Comparison of ENCODE assay signal across 8 mouse cellular contexts in the genomic region with DNA sequence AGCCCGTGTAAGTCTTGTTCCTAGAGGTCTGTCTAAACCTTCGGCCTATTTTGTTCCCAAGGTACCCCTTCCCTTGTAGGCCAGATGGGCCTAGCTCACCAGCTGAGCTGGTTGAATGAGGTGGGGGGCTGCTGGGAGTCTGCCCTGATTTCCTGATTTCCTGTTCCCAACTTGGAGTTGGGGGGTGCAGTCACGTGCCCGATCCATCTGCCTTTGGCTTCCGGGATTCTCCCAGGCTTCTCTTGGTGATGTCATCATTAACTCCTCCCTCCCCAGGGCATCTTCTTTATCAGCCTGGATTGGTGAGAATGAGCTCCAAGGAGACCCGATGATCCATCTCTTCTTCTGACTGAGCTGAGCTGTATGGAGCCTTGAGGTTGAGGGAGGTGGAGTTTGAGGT. TPM values are rescaled to one million over a fixed set of nuclear protein-coding genes. Genes with fewer than 3 reads are reported as not detected.
A peak's percentile ranks its signal among the peaks of the same experiment; 100 is the strongest.
DNase-seq lines count a peak whose midpoint lies in the region; ATAC-seq lines count a peak whose summit lies in the region.

No protein-coding gene starts in this region.

- DNase-seq in Muller cell, postnatal 12 days (ENCODE audit: inconsistent ontology term), result peak; percentile 69
- DNase-seq in cerebellum, adult 11-12 months, result peak; percentile 82
- peak; percentile 49 to 69 for DNase-seq in frontal cortex, postnatal 25 days (ENCODE audit: low spot score in 2 of 2)
- peak; percentile 66 for DNase-seq in left cerebral cortex, adult 11 months (ENCODE audit: low spot score)
- no peak for DNase-seq in midbrain, embryonic 10.5 days (ENCODE audit: low spot score)
- no peak for DNase-seq in c-Kit-positive CD71-positive TER-119-positive erythroid progenitor cells, embryonic 14.5 days (ENCODE audit: low spot score)

- H3K36me3 ChIP-seq in hindbrain, embryonic 15.5 days, result peaks cover 38% of the 10 kb centered on the region
- peaks cover 41% of the 10 kb centered on the region for H3K36me3 ChIP-seq in midbrain, embryonic 10.5 days
- H3K36me3 ChIP-seq in stomach, embryonic 15.5 days, result peaks cover 15% of the 10 kb centered on the region

- 19% methylated on average over 6 of the region's 6 CpGs for WGBS in hindbrain, embryonic 15.5 days
- 52% methylated on average over 6 of the region's 6 CpGs for WGBS in midbrain, embryonic 10.5 days
- WGBS in stomach, embryonic 15.5 days, result 40% methylated on average over 6 of the region's 6 CpGs

- peak overlapping the region; percentile 87 for H3K4me3 ChIP-seq in hindbrain, embryonic 15.5 days
- H3K4me3 ChIP-seq in midbrain, embryonic 10.5 days, result peak overlapping the region; percentile 95
- H3K4me3 ChIP-seq in stomach, embryonic 15.5 days (replicated peaks), result peak overlapping the region; percentile 6; the same call in 1 of the 2 replicates

- H3K4me2 ChIP-seq in hindbrain, embryonic 15.5 days, result peak overlapping the region; percentile 99
- peak overlapping the region; percentile 96 for H3K4me2 ChIP-seq in stomach, embryonic 15.5 days

- ATAC-seq in hindbrain, embryonic 15.5 days (ENCODE audit: low FRiP score, low read depth), result no peak
- no peak for ATAC-seq in stomach, embryonic 15.5 days (ENCODE audit: insufficient read depth, low FRiP score, low read depth)

- H3K27ac ChIP-seq in hindbrain, embryonic 15.5 days (replicated peaks), result peak overlapping the region; percentile 52
- 0 out of 2 replicates have a peak overlapping the region, but pooled peaks have one; percentile 5 for H3K27ac ChIP-seq in midbrain, embryonic 10.5 days (replicated peaks)
- peak overlapping the region; percentile 74; the same call in 1 of the 2 replicates for H3K27ac ChIP-seq in stomach, embryonic 15.5 days

- peak overlapping the region; percentile 95; the same call in 1 of the 2 replicates for H3K9ac ChIP-seq in hindbrain, embryonic 15.5 days
- H3K9ac ChIP-seq in stomach, embryonic 15.5 days, result no peak overlapping the region

- peaks cover 43% of the 10 kb centered on the region for H3K4me1 ChIP-seq in hindbrain, embryonic 15.5 days (replicated peaks)
- peaks cover 42% of the 10 kb centered on the region for H3K4me1 ChIP-seq in midbrain, embryonic 10.5 days
- H3K4me1 ChIP-seq in stomach, embryonic 15.5 days, result peaks cover 35% of the 10 kb centered on the region

- no peaks in the 10 kb centered on the region for H3K9me3 ChIP-seq in hindbrain, embryonic 15.5 days
- H3K9me3 ChIP-seq in midbrain, embryonic 10.5 days (replicated peaks), result no peaks in the 10 kb centered on the region
- no peaks in the 10 kb centered on the region for H3K9me3 ChIP-seq in stomach, embryonic 15.5 days

- no peaks in the 10 kb centered on the region for H3K27me3 ChIP-seq in hindbrain, embryonic 15.5 days
- H3K27me3 ChIP-seq in midbrain, embryonic 10.5 days (ENCODE audit: low read depth, poor library complexity, severe bottlenecking), result no peaks in the 10 kb centered on the region
- H3K27me3 ChIP-seq in stomach, embryonic 15.5 days (replicated peaks), result no peaks in the 10 kb centered on the region

RNA-seq across cellular contexts. Expression of a gene that starts 3.6 kb away (rescaled TPM):
- polyA plus RNA-seq in hindbrain, embryonic 15.5 days (2015; fragmentation: Nextera tagmentation; extraction: Ambion mirVana), result 68.8 and 74.6 TPM in 2 replicates
- 24.3 and 38.4 TPM in 2 replicates for polyA plus RNA-seq in midbrain, embryonic 10.5 days (2016; fragmentation: Nextera tagmentation; extraction: Ambion mirVana)
- polyA plus RNA-seq in stomach, embryonic 15.5 days (2015; fragmentation: Nextera tagmentation; extraction: Ambion mirVana), result 17.0 and 17.5 TPM in 2 replicates

RNA-seq across cellular contexts. Expression of a gene that starts 3.6 kb away (rescaled TPM):
- polyA plus RNA-seq in hindbrain, embryonic 15.5 days (2015; fragmentation: Nextera tagmentation; extraction: Ambion mirVana), result 58.5 and 62.9 TPM in 2 replicates
- polyA plus RNA-seq in midbrain, embryonic 10.5 days (2016; fragmentation: Nextera tagmentation; extraction: Ambion mirVana), result 50.7 and 53.4 TPM in 2 replicates
- 51.2 and 51.9 TPM in 2 replicates for polyA plus RNA-seq in stomach, embryonic 15.5 days (2015; fragmentation: Nextera tagmentation; extraction: Ambion mirVana)

RNA-seq across cellular contexts. Expression of a gene that starts 25.9 kb away (rescaled TPM):
- 71.6 and 78.6 TPM in 2 replicates for polyA plus RNA-seq in hindbrain, embryonic 15.5 days (2015; fragmentation: Nextera tagmentation; extraction: Ambion mirVana)
- 114 and 116 TPM in 2 replicates for polyA plus RNA-seq in midbrain, embryonic 10.5 days (2016; fragmentation: Nextera tagmentation; extraction: Ambion mirVana)
- 59.7 and 60.7 TPM in 2 replicates for polyA plus RNA-seq in stomach, embryonic 15.5 days (2015; fragmentation: Nextera tagmentation; extraction: Ambion mirVana)

RNA-seq across cellular contexts. Expression of a gene that starts 26.0 kb away (rescaled TPM):
- 25.6 and 29.1 TPM in 2 replicates for polyA plus RNA-seq in hindbrain, embryonic 15.5 days (2015; fragmentation: Nextera tagmentation; extraction: Ambion mirVana)
- 21.6 and 24.6 TPM in 2 replicates for polyA plus RNA-seq in midbrain, embryonic 10.5 days (2016; fragmentation: Nextera tagmentation; extraction: Ambion mirVana)
- 14.7 and 15.7 TPM in 2 replicates for polyA plus RNA-seq in stomach, embryonic 15.5 days (2015; fragmentation: Nextera tagmentation; extraction: Ambion mirVana)

RNA-seq across cellular contexts. Expression of a gene that starts 32.1 kb away (rescaled TPM):
- polyA plus RNA-seq in hindbrain, embryonic 15.5 days (2015; fragmentation: Nextera tagmentation; extraction: Ambion mirVana), result 0.43 and 0.54 TPM in 2 replicates
- 0.22 and 0.41 TPM in 2 replicates for polyA plus RNA-seq in midbrain, embryonic 10.5 days (2016; fragmentation: Nextera tagmentation; extraction: Ambion mirVana)
- 0.30 and 0.50 TPM in 2 replicates for polyA plus RNA-seq in stomach, embryonic 15.5 days (2015; fragmentation: Nextera tagmentation; extraction: Ambion mirVana)

Comparison
In these comparisons a context has a peak if more than half of its experiments do, and no peak if none do; other contexts are left out.
1. DNase-seq: peak in Muller cell, postnatal 12 days (single experiment), cerebellum, adult 11-12 months (single experiment), frontal cortex, postnatal 25 days (2 of 2) and left cerebral cortex, adult 11 months (single experiment); none in midbrain, embryonic 10.5 days (single experiment) and c-Kit-positive CD71-positive TER-119-positive erythroid progenitor cells, embryonic 14.5 days (single experiment).
2. H3K27ac ChIP-seq: peak in every context shown above with its lines; median percentile 74 in stomach, embryonic 15.5 days; 52 in hindbrain, embryonic 15.5 days; 5 in midbrain, embryonic 10.5 days.
3. H3K4me3 ChIP-seq: peak in every context shown above with its lines; median percentile 95 in midbrain, embryonic 10.5 days; 87 in hindbrain, embryonic 15.5 days; 6 in stomach, embryonic 15.5 days.